Mouse (Mus musculus): ENCODE measurements around the gene Pth2.

DNA sequence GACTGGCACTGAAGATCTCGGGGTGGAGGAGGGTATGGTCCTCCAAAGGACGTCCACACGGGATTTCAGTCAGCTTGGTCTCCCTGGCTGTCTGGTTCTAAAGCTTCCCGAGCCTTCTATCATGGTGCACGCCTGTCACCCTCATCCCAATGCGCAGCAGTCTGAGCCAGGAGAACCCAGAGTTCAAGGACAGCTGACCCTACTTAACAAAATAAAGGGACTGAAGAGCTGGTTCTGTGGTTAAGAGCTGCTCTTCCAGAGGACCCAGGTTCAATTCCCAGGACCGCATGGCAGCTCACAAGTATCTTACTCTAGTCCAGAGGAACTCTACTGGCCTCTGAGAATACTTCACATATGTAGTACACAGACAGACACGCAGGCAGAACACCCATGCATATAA is 48.3 kb downstream of the Pth2 start:
- TF ChIP-seq KAT2A (conservative IDR thresholded peaks at IDR 0.05; ENCODE audit: low read depth, low read length) = no peak
- no peak for TF ChIP-seq MYC (IDR thresholded peaks at IDR 0.05; ENCODE audit: low read depth, low read length)
- no peak for TF ChIP-seq CTCF (IDR thresholded peaks at IDR 0.05 in 2 of 3, conservative IDR thresholded peaks at IDR 0.05 in 1 of 3; ENCODE audit: control insufficient read depth in 1 of 3, insufficient read depth in 1 of 3, low read depth in 2 of 3, low read length in 3 of 3, poor library complexity in 1 of 3, severe bottlenecking in 1 of 3)
- no peak for TF ChIP-seq POLR2A (IDR thresholded peaks at IDR 0.05; ENCODE audit: control insufficient read depth in 1 of 2, insufficient read depth in 1 of 2, low read depth in 1 of 2, low read length in 2 of 2, poor library complexity in 1 of 2)
- TF ChIP-seq SIN3A (IDR thresholded peaks at IDR 0.05; ENCODE audit: low read length) = no peak
- no peak for TF ChIP-seq MYB (IDR thresholded peaks at IDR 0.05; ENCODE audit: low read depth, low read length)

Data from MEL (cell line).